Mouse (Mus musculus) myocyte (in vitro differentiated cells): ENCODE results near the gene Sertad4.

Experiments
- MAX ChIP-seq: IDR thresholded peaks from one replicate; pipeline ENCODE4 v1.6.1; 2011; ENCODE audit warnings: low read depth, mild to moderate bottlenecking, control low read depth
- POLR2A ChIP-seq: IDR thresholded peaks from one replicate; pipeline ENCODE4 v1.6.1; 2011; ENCODE audit warnings: low read depth, mild to moderate bottlenecking, control low read depth, moderate library complexity; ENCODE audit not compliant: insufficient read length
- POLR2AphosphoS2 ChIP-seq: IDR thresholded peaks from one replicate; pipeline ENCODE4 v1.6.1; 2011; ENCODE audit warnings: low read depth, control low read depth; ENCODE audit not compliant: insufficient read length
- REST ChIP-seq: IDR thresholded peaks from one replicate; pipeline ENCODE4 v1.6.1; 2011; ENCODE audit warnings: mild to moderate bottlenecking, control low read depth, moderate library complexity; ENCODE audit not compliant: insufficient read depth, insufficient read length
- SRF ChIP-seq: IDR thresholded peaks from one replicate; pipeline ENCODE4 v1.6.1; 2011; ENCODE audit warnings: low read depth; ENCODE audit not compliant: control insufficient read depth, insufficient read length
- TCF12 ChIP-seq: IDR thresholded peaks from one replicate; pipeline ENCODE4 v1.6.1; 2011; ENCODE audit warnings: mild to moderate bottlenecking, control low read depth; ENCODE audit not compliant: poor library complexity, insufficient read depth, severe bottlenecking
- TCF3 ChIP-seq: IDR thresholded peaks from one replicate; pipeline ENCODE4 v1.6.1; 2011; ENCODE audit warnings: low read depth, control low read depth; ENCODE audit not compliant: insufficient read length
- USF1 ChIP-seq: IDR thresholded peaks from one replicate; pipeline ENCODE4 v1.6.1; 2011; ENCODE audit warnings: low read depth, mild to moderate bottlenecking, control low read depth, moderate library complexity

GRCm38 (mm10) chr1:192806168-192807157 is 49.1 kb downstream of the Sertad4 start:
- TF ChIP-seq USF1 (no peak), TCF12 (peak; percentile 90), POLR2A (no peak), POLR2AphosphoS2 (peak; percentile 9), REST (no peak), TCF3 (peak; percentile 78), MAX (no peak), SRF (peak; percentile 78)
